Comparison of ENCODE assay signal across 15 mouse cellular contexts in the genomic region with DNA sequence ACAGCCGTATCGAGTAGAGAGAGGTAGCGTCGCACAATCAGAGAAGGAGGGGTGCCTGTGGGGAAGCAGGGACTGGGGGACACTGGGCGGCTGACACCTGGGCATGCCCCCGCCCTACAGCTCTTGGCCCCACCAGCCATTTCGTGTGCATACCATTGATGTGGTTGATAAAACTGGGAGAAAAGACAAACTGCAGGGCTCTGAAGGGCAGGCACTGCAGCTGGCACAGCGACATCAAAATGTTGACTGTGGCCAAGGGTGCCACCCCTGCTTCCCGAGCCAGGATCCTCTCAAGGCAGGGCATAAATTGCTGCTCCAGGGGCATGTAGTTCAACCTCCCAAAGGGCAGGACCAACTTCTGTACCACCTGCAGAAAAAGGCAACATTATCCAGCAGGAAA.
"Had no signal": no experiment of that assay in that cellular context is flagged by ENCODE, and none has a peak within 500 bp of the region (broad histone marks: within the 10 kb centered on the region; RNA-seq: fewer than 3 reads in every experiment).

No protein-coding gene starts in this region.

- ATAC-seq: liver, postnatal 0 days; midbrain, embryonic 16.5 days had no signal

- H3K27me3 ChIP-seq: liver, embryonic 13.5 days; liver, embryonic 15.5 days; lung, embryonic 15.5 days; midbrain, embryonic 12.5 days; neural tube, embryonic 12.5 days; stomach, embryonic 15.5 days had no signal

- DNase-seq: liver, embryonic 13.5 days; liver, postnatal 0 days; lung, adult 2 months; lung, postnatal 10 days; lung, postnatal 4 days; midbrain, embryonic 14.5 days; right cerebral cortex, postnatal 14 days had no signal

- H3K9ac ChIP-seq: liver, embryonic 13.5 days; liver, embryonic 15.5 days; liver, postnatal 0 days; lung, embryonic 15.5 days; midbrain, embryonic 12.5 days; neural tube, embryonic 12.5 days; stomach, embryonic 15.5 days had no signal

- H3K4me3 ChIP-seq: liver, embryonic 13.5 days; liver, embryonic 15.5 days; lung, embryonic 15.5 days; midbrain, embryonic 10.5 days; midbrain, embryonic 12.5 days; neural tube, embryonic 12.5 days; stomach, embryonic 15.5 days had no signal

- H3K27ac ChIP-seq: liver, embryonic 13.5 days; liver, embryonic 15.5 days; lung, embryonic 15.5 days; midbrain, embryonic 10.5 days; midbrain, embryonic 12.5 days; neural tube, embryonic 12.5 days; stomach, embryonic 15.5 days; stomach, postnatal 0 days had no signal

- H3K9me3 ChIP-seq: liver, embryonic 13.5 days; liver, embryonic 15.5 days; lung, embryonic 15.5 days; midbrain, embryonic 10.5 days; midbrain, embryonic 12.5 days; neural tube, embryonic 12.5 days; stomach, embryonic 15.5 days had no signal

- H3K4me2 ChIP-seq: liver, embryonic 13.5 days; liver, embryonic 15.5 days; lung, embryonic 15.5 days; midbrain, embryonic 12.5 days; neural tube, embryonic 12.5 days; stomach, embryonic 15.5 days had no signal
